Mouse (Mus musculus) limb, embryonic 14.5 days (tissue): ENCODE results near the gene Brwd1. TPM values are rescaled to one million over a fixed set of nuclear protein-coding genes. Genes with fewer than 3 reads are reported as not detected.
A peak's percentile ranks its signal among the peaks of the same experiment; 100 is the strongest.

Source experiments
- ATAC-seq: fragments of 200-750 bp; cut with Nextera tagmentation; 2 replicates; pipeline ENCODE4 v1.8.0; 2017; ENCODE audit warnings: low read depth, moderate number of reproducible peaks, moderate TSS enrichment; ENCODE audit not compliant: low FRiP score
- DNase-seq: peaks from one replicate; pipeline ENCODE4 v3.0.0-alpha.2; 2015; ENCODE audit warnings: low spot score
- H3K27ac ChIP-seq: fragments of 300-500 bp; sonication (generic); replicated peaks from 2 replicates; pipeline ENCODE4 v1.5.1; 2014; ENCODE audit warnings: low read depth, mild to moderate bottlenecking, low read length, moderate library complexity, mixed read lengths
- H3K27me3 ChIP-seq: fragments of 300-500 bp; sonication (generic); 2 replicates; pipeline ENCODE4 v1.6.1; 2014; ENCODE audit warnings: low read length, mixed read lengths; ENCODE audit not compliant: control insufficient read depth, insufficient read depth
- H3K36me3 ChIP-seq: fragments of 300-500 bp; sonication (generic); 2 replicates; pipeline ENCODE4 v1.6.1; 2014; ENCODE audit warnings: mild to moderate bottlenecking, low read length, moderate library complexity, mixed read lengths; ENCODE audit not compliant: control insufficient read depth, insufficient read depth
- H3K4me1 ChIP-seq: fragments of 300-500 bp; sonication (generic); 2 replicates; pipeline ENCODE4 v1.6.1; 2014; ENCODE audit warnings: antibody characterized with exemption, low read length, mixed read lengths; ENCODE audit not compliant: control insufficient read depth, insufficient read depth
- H3K4me2 ChIP-seq: fragments of 300-500 bp; sonication (generic); replicated peaks from 2 replicates; pipeline ENCODE4 v1.6.1; 2014; ENCODE audit warnings: low read depth, mild to moderate bottlenecking, low read length, moderate library complexity; ENCODE audit not compliant: severe bottlenecking
- H3K4me3 ChIP-seq: fragments of 300-500 bp; sonication (generic); replicated peaks from 2 replicates; pipeline ENCODE4 v1.5.1; 2014; ENCODE audit warnings: low read length
- H3K9ac ChIP-seq: fragments of 300-500 bp; sonication (generic); 2 replicates; pipeline ENCODE4 v1.6.1; 2014; ENCODE audit warnings: mild to moderate bottlenecking, low read depth, low read length, moderate library complexity; ENCODE audit not compliant: severe bottlenecking
- H3K9me3 ChIP-seq: fragments of 300-500 bp; sonication (generic); 2 replicates; pipeline ENCODE4 v1.6.1; 2016; ENCODE audit warnings: low read length; ENCODE audit not compliant: control insufficient read depth
- POLR2A ChIP-seq: fragments of 200-500 bp; IDR thresholded peaks from 2 replicates; pipeline ENCODE4 v1.8.0; 2012; ENCODE audit warnings: inconsistent platforms, mild to moderate bottlenecking, moderate library complexity, borderline replicate concordance; ENCODE audit not compliant: insufficient read depth, insufficient read length; ENCODE audit errors: extremely low read depth
- WGBS: fragments of 180-500 bp; shearing (Covaris S2); extraction: QIAGEN DNeasy Blood & Tissue Kit; methylation state at CpG from one replicate; pipeline ENCODE4 v1.1.7; 2014; 5-methylcytosine and 5-hydroxymethylcytosine counted together
- polyA plus RNA-seq, 2 experiments: library from polyadenylated mRNA; depleted of rRNA in 1 of 2; stranded (reverse) in 1 of 2; unstranded in 1 of 2; fragments of >200 nt; fragmentation: Nextera tagmentation in 1 of 2; extraction: Ambion mirVana in 1 of 2; gene quantifications; 2 replicates each; pipeline versions ENCODE4 v1.2.1 to v1.2.3; 2012 to 2014

The Brwd1 gene
- polyA plus RNA-seq, 2 experiments: 73.5 to 107 TPM

DNA sequence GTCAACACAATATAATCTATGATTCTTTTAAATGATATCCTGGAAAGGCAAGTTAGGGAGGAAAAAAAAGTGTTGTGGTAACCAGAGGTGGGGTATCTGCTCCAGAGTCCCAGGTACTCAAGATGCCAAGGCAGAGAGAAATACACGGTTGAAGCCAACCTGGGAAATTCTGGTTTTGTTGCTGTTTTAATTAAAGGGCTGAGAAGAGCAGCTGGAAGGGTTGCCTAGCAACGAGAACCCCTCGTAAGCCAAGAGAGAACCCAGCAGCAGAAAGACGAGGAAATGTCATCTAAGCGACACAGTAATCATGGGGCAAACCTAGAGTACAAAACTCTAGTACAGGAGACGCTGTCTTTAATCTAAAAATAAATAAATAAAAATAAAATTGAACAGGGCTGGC lies 42.8 kb downstream of the Brwd1 start:
- no peaks in the 10 kb centered on the region for H3K9me3 ChIP-seq
- peaks cover 97% of the 10 kb centered on the region for H3K36me3 ChIP-seq
- no peaks in the 10 kb centered on the region for H3K4me1 ChIP-seq
- ATAC-seq: no peak
- H3K27me3 ChIP-seq: no peaks in the 10 kb centered on the region
- H3K27ac ChIP-seq: no peak overlapping the region
- no peak overlapping the region for H3K4me2 ChIP-seq
- no peak for TF ChIP-seq POLR2A
- H3K4me3 ChIP-seq: no peak overlapping the region
- DNase-seq: no peak
- WGBS: 55% methylated on average over 6 of the region's 6 CpGs
- no peak overlapping the region for H3K9ac ChIP-seq

DNA sequence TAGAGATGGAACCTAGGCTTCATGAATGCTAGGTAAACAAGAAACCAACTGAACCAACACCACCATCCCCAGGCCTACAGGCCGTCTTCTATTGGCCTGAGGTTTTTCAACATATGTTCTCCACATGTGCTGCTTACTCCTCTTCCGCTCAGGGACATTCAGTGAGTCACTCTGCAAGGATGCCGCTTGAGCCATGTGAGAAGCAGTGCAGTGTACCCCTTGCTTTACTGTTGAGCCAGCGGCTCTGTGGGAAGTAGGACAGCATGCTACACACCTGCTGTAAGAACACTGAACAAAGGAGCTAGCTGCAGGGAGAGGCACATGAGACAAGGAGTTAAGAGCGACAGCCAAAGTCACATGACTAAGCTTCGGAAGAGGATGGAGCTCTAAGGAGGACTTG lies 47.9 kb downstream of the Brwd1 start:
- no peak overlapping the region for H3K27ac ChIP-seq
- no peak for ATAC-seq
- H3K9me3 ChIP-seq: no peaks in the 10 kb centered on the region
- H3K36me3 ChIP-seq: peaks cover 97% of the 10 kb centered on the region
- no peaks in the 10 kb centered on the region for H3K4me1 ChIP-seq
- peak; percentile 20 for DNase-seq
- H3K4me2 ChIP-seq: no peak overlapping the region
- TF ChIP-seq POLR2A: no peak
- H3K9ac ChIP-seq: no peak overlapping the region
- WGBS: 68% methylated on average over 6 of the region's 6 CpGs
- no peak overlapping the region for H3K4me3 ChIP-seq
- H3K27me3 ChIP-seq: no peaks in the 10 kb centered on the region

DNA sequence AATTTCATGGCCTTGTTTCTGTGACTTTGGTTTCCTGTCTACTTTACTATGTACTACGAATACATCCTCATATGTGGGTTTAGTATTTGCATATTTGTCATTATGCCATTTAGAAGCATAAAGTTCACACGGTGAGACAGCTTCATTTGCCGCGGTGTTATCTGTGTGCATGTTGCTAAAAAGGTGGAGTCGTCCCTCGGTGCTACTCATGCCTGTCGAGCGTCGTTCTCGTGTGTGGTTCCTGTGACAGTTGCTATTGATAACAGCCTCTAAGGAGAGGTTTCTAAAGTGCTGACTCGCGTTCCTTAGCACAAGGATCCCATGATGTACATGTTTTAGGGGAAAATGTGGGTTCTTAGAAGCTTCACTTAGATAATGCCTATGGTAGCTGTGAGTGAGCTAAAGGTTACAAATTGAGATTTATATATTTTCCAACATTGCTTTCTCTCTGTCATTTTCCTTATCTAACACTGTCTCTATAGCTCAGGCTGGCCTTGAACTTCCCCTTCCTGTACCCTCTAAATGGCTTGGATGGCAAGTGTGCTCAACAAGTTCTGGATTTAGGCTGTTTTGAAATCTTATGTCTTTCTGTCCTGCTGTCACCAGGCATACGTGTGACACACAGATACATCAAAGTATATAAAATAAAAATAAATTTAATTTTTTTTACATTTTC lies 49.8 kb downstream of the Brwd1 start:
- H3K9ac ChIP-seq: no peak overlapping the region
- ATAC-seq (no peak), DNase-seq (no peak)
- 89% methylated on average over 13 of the region's 13 CpGs for WGBS
- H3K4me2 ChIP-seq: no peak overlapping the region
- H3K27me3 ChIP-seq: no peaks in the 10 kb centered on the region
- no peaks in the 10 kb centered on the region for H3K9me3 ChIP-seq
- TF ChIP-seq POLR2A: no peak
- no peak overlapping the region for H3K27ac ChIP-seq
- H3K36me3 ChIP-seq: peaks cover 98% of the 10 kb centered on the region
- H3K4me1 ChIP-seq: no peaks in the 10 kb centered on the region
- H3K4me3 ChIP-seq: no peak overlapping the region

DNA sequence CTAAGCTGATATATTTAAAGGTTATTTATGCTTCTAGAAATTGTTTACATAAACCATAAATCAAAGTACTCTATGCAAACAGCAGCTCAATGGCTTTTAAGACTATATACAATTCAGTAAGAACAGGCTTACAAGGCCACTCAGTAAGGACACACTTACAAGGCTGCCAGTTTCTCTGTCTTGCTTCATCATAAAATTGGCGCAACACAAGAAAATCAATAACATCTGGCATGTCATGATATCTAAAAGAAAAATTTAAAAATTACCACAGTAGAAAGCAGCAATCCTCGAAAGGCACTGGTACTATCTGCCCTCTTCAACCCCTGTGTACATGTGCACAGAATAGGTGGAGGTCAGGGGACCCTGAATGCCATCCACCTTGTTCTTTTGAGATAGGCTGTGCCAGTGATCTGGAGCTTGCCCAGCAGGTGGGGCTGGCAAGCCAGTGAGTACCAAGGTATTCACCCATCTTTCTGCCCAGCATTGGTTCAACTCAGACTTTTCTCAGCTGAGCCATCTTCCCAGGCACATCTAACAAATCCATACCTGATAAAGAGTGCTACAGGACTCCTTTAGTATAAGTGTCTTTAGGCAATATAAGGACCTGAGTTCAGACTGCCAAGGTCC lies 51.7 kb downstream of the Brwd1 start:
- no peak overlapping the region for H3K27ac ChIP-seq
- no peak overlapping the region for H3K4me3 ChIP-seq
- H3K9ac ChIP-seq: no peak overlapping the region
- 81% methylated on average over 2 of the region's 2 CpGs for WGBS
- H3K9me3 ChIP-seq: no peaks in the 10 kb centered on the region
- H3K4me1 ChIP-seq: no peaks in the 10 kb centered on the region
- no peak for TF ChIP-seq POLR2A
- no peaks in the 10 kb centered on the region for H3K27me3 ChIP-seq
- H3K36me3 ChIP-seq: peaks cover 95% of the 10 kb centered on the region
- H3K4me2 ChIP-seq: no peak overlapping the region
- no peak for DNase-seq
- ATAC-seq: no peak

DNA sequence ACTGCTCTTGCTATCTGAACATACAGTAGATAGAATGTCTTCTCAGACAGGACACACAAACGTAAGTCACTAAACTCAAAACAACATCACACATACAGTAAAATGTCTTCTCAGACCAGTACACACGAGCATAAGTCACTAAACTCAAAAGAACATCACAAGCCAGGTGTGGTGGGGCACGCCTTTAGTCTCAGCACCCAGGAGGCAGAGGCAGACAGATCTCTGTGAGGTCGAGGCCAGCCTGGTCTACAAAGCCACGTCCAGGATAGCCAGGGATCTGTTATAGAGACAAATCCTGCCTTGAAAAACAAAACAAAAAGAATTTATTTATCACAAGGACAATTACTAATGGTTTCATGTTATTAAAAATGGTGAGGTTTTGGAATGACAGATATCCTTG lies 56.1 kb downstream of the Brwd1 start:
- ATAC-seq (no peak), DNase-seq (no peak)
- H3K27ac ChIP-seq: no peak overlapping the region
- TF ChIP-seq POLR2A: no peak
- H3K4me1 ChIP-seq: no peaks in the 10 kb centered on the region
- H3K4me3 ChIP-seq: no peak overlapping the region
- no peaks in the 10 kb centered on the region for H3K27me3 ChIP-seq
- no peak overlapping the region for H3K9ac ChIP-seq
- H3K36me3 ChIP-seq: peaks cover 89% of the 10 kb centered on the region
- no peaks in the 10 kb centered on the region for H3K9me3 ChIP-seq
- WGBS: 89% methylated on average over 5 of the region's 5 CpGs
- no peak overlapping the region for H3K4me2 ChIP-seq

DNA sequence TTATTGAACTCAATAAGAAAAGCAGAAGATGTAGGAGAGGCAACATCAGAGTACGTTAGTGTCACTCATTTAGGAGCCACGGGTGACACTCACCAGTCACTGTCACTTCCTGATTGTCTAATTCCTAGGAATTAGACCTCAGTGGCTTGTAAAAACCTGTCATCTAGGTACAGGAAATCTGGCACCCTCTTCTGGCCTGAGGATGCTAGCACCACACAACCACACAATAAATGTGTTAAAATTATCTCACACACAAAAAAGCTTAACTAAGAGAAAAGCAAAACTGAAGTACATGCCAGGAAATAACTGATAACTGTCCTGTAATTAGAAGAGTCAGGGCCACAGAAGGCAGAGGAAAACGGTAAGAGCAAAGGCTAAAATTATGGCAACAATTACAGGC lies 57.1 kb downstream of the Brwd1 start:
- H3K27ac ChIP-seq: no peak overlapping the region
- no peak for ATAC-seq
- H3K36me3 ChIP-seq: peaks cover 89% of the 10 kb centered on the region
- no peak overlapping the region for H3K4me2 ChIP-seq
- H3K4me1 ChIP-seq: no peaks in the 10 kb centered on the region
- DNase-seq: no peak
- no peak overlapping the region for H3K4me3 ChIP-seq
- H3K9ac ChIP-seq: no peak overlapping the region
- TF ChIP-seq POLR2A: no peak
- 79% methylated on average over 3 of the region's 3 CpGs for WGBS
- H3K27me3 ChIP-seq: no peaks in the 10 kb centered on the region
- no peaks in the 10 kb centered on the region for H3K9me3 ChIP-seq
